Mouse (Mus musculus) cerebellum, adult 9-11 months (tissue): ENCODE results near the gene Kiz.

ENCODE experiments used
- DNase-seq: peaks from one replicate; pipeline ENCODE4 v3.0.0; 2022

Kiz gene

DNA sequence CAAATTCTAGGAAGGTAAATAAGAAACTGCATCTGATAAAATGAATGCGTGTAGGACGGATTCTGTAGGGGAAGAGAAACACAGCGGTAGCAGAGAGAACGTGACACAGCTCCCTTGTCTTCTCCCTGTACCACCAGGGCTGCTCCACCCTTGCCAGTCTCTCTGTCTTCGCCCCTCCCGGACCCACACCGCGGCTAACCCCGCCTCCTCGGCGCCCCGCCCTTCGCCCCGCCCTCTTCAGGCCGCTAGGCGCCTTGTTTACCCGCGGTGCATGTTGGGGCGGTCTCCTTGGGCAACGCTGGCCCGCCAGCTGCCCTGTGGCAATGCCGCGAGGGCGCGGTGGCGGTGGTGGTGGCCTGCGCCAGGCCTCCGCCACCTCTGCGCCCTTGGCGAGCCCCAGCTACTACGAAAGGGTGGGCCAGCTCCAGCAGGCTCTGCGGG, at the start of gene Kiz:
TSS of gene Kiz (plus strand) at position 266 of the 441 bp plus-strand sequence.
- peak; percentile 96 for DNase-seq

DNA sequence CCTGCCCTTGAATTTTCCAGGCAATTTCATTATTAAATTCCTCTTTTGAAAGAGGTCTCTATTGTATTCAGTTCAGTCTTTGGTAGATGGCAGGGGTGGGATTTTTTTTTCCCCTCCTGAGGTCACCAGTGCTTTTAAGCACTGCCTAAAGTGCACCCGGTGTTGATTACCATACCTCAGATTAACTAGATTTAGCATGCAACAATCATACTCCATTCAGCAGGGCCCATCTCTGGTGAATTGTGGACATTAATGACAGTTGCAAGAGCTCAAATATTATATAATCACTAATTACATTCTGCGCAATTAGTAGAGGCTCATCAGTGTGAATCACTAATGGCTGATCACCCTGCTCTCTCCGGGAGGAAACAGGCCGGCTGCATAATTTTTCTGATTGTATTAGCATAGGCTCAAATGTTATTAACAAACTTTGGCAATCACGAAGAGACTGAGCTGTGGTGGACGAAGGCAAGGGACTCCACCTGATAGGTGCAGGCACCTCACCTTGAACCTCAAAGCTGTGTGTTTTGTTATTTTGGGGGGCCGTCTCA, 45.9 kb upstream of the Kiz start:
- no peak for DNase-seq

DNA sequence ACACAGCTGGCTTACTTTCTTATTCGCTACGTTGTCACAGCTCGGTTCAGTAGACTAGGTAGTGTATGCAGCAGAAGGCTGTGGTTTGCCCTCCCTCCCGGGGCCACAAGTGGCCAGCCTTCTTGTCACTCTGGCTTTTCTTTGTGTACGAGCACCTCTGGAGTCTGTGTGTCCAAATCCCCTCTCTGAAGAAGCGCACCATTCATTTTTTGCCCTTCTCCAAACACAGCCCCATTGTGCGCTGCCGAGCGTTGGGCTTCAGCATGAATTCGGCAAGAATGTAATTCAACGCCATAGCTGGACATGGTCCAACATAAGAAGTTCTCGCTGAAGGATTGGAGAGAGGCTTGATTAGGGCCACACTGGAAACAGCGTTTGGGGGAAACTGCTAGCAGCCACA, 45.0 kb upstream of the Kiz start:
- no peak for DNase-seq

DNA sequence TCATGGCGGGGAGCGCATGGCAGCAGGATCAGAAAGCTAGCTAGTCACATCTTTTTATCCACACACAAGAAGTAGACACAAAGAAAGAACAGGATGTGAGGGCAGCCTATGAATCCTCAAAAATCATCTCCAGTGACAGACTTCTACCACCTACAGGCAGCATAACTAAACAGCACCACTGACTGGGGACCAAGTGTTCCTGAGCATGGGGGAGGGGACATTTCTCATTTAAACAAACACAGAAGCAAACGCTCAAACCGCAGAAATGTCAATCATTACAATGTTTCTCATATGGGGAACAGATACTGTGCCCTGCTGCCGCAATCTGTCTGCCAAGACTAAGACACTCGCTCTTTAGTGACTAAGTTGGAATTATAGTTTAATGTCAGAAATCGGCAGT, 40.7 kb upstream of the Kiz start:
- DNase-seq: no peak

DNA sequence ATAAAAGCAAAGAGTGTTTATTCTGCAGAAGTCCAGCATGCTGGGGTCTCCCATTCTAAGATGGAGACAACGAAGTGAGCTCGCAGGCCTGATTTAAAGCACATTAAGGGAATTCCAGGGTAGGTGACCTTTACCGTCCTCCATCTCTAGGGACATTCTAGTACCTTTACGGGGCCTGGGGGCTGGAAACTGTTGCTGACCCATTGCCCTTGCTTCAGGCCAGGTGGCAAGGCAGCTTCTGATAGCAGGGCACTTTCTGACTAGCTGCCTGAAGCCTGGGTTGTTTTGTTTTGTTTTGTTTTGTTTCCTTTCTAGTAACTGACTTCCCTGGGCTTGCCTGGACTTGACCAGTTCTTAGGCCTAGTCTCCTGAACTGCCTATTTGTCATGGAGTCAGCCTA, 36.6 kb upstream of the Kiz start:
- no peak for DNase-seq

DNA sequence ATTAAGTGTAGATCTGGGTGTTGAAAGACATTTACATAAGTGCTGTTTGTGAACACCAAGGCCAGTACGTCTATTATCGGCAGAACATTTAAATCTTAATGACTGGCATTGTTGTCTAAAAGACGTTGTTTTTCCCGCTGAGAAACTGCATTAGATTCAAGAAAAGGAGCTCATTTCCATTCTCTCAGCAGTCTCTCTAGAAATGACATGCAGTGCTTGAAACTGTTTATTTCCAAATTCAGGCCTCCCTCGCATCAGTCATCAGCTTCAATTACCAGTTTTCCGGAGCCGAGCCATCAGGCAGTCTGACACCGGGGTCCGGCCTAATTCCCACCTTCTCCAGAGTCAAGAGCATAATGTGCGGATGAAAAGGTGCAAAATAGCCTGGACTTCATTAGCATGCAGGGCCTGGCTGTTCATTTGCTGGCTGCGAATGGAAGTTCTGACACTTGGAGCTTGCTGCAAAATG, 32.1 kb upstream of the Kiz start:
- DNase-seq: no peak

DNA sequence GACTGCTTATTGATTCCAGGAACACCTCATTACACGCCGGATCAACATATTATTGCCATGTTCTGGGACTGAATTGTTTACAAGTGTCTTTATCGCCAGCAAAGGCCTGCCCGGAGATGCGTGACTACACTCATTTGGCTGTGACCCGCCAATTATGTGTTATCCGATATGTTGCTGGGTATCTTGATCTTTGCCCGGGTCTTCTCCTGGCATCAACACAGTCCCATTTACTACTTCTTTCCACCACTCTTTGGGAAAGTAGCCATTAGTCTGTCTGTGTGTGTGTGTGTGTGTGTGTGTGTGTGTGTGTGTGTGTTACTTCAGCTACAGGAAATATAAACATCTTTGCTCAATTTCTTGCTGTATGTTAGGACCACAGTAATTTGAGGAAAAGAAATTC, 31.6 kb upstream of the Kiz start:
- no peak for DNase-seq

DNA sequence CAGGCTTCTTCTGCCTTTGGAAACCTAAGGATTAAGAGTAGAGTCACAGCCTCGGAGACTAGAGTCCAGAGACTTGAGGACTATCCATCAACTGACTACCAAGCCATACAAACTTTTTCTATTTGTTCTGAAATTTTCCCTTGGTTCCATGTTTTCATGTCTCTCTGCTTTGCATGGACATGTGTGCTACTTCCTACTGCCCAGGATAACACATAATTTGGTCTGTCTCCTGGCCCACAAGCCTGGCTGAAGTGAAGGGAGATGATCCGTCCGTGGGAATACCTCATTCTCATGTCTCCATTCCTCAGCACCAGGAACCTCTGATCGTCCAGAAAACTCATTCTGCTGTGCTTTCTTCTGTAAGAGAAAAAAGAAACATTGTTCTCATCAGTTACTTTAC, 27.7 kb upstream of the Kiz start:
- DNase-seq: no peak

DNA sequence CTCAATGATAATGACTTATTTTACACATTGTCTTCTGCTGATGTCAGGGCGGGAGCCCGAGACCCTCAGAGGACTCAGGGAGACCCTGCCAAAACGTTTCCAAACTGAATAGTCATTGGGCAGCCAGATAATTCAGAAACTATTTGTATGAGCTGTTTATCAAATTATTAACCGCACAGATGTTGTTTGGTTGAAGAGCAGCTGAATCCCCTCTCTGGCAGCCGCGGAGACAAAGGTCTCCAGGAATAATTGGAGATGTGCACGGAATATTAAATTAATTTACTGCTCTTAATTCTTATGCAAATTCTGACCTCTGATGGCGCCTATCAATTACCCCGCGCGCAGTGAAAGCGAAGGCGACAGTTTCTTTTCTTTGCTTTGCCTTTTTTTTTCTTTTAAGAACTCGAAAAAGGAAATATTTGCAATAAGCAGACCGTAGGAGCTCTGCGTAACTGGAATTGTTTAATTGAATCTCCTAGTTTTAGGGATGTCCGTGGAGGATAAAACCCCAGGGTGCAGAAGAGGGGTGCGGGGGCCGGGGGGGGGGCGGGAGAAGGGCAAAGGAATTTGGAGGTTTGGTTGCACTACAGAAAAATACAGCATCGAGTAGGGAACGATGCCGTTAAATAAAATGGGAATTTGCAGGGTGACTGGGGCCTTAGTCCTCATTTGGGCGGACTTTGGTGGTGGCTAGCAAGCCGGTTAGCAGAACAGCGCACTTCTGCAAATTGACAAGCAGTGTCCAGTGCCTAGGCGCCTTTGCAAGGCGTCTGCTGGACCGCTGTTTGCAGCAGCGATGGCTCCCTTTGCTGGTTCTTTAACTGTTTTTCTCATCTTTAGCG, 22.2 kb upstream of the Kiz start:
- no peak for DNase-seq

DNA sequence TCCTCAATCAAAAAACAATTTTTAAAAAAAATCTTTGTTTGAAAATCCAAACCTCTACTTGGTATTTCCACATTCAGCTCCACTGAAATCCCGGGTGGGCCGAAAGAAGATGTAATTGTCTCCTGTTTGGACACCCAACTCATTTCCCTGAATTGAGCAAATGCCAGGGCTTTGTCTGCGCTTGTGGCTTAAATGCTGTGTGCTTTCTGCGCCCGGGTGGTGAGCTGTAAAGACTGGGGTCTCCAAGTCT, 21.7 kb upstream of the Kiz start:
- DNase-seq: no peak

DNA sequence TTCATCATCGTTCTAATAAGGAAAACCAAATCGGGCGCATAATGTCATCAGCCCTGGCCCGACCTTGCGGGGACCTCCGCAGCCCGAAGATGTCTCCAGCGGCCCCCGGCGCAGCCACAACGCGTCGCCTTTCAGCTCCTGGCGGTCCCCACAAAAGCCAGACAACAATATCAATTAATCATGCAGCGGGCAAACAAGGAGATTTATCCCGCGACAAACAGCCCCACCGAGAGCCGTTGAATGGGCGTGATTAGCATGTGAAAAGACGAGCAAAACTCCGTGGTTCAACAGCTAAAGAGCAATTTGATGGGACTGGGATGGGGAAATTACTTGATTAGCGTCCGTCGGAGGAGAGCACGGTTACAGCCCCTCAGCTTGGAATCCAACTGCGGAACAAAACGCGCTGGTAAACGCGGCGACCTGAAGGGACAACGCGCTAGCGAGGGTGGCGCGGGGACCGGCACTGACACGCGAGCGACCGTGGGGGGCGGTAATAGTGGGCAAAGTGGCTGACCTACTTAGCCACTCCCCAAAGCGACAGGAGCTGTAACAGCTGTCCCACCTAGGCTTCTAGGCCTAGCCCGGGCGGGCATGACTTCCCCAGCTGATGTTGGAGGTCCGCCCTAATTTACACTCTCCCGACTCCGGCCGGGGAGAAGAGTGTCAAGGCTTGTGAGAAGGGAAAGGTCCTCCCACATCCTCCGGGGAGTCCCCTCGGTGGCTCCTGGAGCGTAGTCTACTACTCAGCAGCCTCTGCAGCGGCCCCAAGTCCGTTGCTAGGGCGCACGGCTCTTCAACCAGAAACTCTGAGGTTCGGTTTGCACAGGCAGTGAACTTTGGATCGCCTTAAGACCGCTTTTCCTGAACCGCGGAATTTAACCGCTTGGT, 21.1 kb upstream of the Kiz start:
- DNase-seq: no peak

DNA sequence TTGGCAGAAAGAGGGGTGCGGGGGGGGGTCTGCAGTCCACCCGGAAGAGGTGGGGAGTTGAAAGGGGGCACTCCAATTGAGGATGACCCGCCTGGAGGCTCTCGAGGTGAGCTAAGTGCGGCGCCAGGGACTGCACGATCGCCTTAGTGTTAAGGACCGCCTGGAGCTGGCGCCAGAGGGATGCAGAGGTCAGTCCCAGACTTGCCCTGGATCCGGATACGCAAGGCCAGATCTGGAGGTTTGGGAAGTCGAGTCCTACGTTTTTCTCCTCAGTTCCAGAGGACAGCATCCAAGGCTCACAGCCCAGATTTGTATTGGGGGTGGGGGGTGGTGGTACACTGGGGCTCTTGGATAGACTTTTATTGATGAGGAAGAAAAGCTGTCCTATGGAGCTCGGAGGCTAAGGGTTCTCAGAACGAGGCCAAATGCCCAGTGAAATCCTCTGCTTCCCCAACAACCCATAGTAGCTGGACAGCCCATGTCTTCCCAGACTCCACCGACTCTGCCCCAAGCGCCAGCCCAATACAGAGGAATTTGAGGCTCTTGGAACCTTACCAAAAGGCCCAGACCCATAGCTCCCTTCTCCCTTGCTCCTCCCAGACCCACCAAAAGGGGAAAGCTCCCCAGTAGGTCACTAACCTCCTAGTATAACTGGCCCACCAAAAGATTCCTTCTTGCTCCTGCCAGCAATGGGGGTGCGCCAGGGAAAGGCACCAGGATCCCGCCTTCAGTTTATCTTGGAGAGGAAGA, 20.2 kb upstream of the Kiz start:
- DNase-seq: no peak

DNA sequence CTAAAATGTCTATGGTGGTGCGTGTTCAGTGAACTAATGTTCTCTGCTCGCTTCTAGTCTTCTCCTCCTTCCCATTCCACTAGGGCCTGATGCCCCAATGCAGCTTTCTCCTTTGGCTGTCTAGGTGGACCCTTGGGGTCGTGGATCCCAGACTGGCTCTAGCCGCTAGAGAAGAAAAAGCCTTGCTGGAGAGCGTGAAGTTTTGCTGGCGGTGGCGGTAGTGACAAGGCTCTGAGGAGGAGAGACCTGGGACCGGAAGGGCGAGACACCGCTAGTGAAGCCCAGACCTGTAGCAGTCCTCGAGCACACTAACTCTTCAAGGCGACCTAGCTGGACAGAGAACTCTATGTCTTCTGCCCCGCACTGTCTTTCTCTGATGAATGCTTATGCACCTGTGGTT, 19.4 kb upstream of the Kiz start:
- no peak for DNase-seq

DNA sequence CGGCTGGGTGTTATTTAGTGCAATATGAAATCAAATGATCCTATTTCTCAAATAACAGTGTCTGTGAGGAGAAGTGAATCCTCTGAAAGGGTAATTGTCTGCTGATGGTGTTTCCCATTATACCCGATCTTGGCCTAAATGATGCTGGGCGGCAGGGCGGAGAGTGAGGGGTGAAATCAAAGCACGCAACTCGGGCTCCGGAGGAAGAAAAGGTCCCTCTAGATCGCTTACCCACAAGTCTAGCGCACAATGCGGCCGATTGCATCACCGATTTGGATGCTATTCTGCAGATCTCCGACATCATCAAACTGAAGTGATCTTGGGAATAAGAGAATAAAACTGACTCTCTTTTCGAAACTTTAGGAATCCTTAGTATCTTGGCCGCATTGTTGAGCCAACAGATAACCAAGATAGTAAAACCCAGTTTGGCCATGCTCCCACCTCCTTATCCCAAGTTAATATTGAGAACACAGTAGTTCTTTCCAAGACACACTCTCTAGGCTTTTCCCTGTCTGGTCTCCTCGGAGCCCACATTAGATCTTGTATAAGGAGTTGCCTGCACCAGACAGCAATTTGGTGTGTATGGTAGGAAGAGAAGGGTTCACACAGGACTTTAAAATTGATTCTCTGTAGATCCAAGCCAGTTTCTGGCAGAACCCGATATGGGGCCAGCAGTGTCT, 18.7 kb upstream of the Kiz start:
- DNase-seq: no peak

DNA sequence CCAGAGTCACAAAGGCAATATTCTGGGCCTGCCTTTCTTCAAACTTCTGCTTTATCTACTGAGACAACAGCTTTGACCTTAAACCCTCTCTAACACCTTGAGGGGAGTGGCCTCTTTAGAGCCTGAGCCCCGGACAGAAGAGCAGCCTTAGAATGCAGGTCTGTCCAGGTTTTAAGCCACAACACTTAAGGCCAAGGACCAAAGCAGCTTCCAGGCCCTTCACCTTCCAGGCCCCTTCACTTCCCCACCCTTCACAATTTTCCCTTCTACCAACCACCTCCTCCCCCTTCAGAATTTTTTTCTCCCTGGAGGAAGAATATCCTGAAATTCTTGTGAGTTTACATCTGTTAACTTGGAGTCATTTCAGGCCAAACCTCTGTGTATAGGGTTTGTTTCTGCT, 18.0 kb upstream of the Kiz start:
- DNase-seq: no peak

DNA sequence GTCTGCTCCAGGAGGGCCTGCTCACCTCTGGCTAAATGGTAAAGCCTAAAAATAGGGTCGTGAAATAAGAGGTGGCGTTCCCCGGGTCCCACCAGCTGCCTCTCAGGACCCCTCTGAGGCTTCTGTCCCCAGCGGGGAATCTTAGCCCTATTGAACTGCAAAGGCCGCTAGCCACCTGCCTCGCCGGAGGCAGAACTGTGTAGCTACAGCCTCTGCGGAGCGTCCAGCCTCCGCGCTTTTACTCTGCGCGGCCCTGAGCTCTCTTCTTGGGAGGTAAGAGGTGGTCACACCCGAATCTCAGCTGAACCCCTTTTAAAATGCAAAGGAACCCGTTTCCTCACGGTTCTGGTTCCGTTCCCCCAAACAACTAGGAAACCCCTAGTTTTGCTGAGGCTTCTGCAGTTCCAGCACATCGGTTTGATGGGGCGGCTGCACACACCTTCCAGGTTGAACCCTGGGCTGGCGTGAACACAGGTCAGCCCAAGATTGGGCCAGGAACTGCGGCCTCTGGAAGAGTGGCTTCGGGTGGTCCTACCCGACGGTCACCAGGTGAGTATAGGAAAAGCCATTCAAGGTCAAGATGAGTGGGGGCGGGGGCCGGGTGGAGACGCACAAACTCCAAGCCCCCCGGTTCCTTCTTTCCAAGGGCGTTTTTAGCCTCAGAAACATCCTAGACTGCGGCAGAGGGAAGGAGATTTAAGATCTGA, 16.9 kb upstream of the Kiz start:
- no peak for DNase-seq

DNA sequence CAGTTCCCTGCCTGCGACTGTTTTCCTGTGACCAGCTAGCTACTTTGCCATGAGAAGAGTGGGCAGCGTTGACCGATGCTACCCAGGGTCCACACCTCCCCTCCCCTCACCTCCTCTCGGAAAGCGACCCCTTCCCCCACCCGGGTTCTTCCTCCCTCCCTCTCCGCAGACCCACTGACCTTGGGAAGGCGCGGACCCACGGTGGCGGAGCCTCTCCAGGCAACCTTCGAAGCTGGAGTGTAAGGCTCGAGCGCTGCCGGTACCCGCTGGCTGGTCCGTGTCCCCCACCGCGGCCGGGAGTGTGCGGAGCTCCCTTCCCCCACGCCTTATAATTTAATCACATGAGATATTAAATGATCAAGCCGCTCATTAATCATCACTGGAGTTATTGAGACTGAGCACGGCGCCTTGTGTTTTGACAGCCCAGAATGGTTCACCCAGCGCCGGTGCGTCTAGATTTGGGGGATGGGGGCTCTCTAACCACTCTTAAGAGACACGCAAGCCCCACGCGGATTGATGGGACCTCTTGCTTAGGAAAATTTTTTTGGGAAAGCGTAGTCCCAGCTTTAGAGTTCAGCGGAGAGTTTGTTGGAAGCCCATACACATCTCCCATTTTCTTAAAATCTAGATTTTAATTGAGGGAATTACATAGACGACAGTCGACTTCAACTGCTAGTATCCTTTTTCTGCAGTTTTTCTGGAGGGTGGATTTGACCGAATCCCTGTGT, 16.2 kb upstream of the Kiz start:
- DNase-seq: no peak

DNA sequence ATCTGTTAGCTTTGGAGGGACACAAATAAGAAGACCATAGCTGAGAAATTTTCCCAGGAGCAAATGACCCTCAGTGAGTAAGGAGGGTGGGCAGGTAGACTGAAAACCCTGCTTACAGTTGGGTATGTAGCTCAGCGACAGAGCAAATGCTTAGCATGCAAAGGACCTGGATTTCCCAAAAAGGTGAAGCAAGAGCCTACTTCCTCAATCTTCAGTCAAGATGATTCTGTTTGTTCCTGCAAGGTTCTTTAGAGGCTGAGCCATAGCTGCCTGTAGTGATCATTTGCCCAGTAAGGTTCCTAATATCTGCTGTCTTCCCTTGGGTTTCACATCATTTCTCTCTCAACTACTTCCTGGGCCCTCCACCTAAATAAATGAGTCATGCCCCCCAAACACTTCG, 7.8 kb upstream of the Kiz start:
- DNase-seq: no peak

DNA sequence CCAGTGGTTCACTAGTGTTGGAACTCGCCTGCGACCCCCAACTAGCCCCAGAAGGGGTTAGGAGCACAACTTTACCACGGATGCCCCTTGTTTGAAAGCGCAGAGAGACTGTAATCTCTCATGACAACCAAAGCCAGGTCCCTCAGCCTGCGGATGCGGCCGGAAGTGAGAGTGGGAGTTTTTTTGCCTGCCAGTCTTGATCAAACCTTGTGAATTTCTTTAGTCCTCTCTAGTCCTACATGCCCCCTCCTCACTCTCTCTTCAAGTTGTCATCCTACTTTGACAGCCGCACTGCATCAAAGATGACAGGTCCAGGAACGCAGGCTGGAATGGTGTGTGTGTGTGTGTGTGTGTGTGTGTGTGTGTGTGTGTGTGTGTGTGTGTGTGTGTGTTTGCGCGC, 456 bp downstream of the Kiz start:
- no peak for DNase-seq

DNA sequence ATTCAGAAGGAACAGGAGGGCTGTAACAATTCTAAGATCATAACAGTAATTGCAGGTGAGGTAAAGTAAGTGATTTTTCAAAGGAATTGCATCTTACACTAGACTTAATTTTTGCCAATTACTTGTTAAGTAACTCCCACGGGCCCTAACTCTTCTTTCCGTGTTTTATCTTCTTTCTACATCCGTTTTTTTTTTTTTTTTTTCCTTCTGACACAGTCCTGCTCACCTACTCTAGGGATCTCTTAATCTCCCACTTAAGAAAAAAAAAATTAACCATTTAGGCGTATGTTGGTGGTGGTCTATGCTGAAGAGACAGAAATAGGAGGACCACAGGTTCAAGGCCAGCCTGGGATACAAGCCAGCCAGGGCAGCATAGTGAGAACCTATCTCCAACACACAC, 1.2 kb downstream of the Kiz start:
- no peak for DNase-seq

DNA sequence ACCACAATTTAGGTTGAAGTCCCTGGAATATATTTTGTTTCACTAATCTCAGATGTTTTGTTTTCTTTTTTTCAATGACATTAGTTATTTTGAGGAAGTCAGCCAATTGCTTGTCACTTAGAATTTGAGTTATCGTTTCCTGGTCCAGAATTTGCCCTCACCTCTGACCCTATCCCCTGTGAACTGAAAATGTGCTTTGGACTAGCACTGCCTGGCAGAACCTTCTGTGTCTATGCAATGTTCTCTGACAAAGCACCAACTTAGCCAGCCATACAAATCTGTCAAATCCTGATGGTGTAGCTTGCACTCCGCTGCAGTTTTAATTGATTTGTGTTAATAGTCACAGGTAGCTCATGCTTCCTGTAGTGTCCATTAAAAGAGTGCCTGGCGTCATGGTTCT, 10.1 kb downstream of the Kiz start:
- no peak for DNase-seq
